Mouse (Mus musculus) monocyte, adult 5-6 weeks (primary cell): Measurements from ENCODE around the gene Pdcl. TPM values are rescaled to one million over a fixed set of nuclear protein-coding genes. Genes with fewer than 3 reads are reported as not detected.

Experiments
- ATAC-seq: fragments of 153-309, 156-312 bp; replicated peaks from 2 replicates; pipeline ENCODE4 v1.8.0; 2017; ENCODE audit warnings: mild to moderate bottlenecking; ENCODE audit not compliant: low TSS enrichment, insufficient number of reproducible peaks, severe bottlenecking, poor library complexity, low FRiP score
- total RNA-seq: library from RNA; stranded (forward); fragments of 200-1000, 200-491, 200-594 nt; gene quantifications from 3 replicates; pipeline ENCODE4 v1.2.3, GENCODE M21; 2017

Gene Pdcl
- total RNA-seq = 71.6 to 76.0 TPM (median 75.3 TPM) in 3 replicates

DNA sequence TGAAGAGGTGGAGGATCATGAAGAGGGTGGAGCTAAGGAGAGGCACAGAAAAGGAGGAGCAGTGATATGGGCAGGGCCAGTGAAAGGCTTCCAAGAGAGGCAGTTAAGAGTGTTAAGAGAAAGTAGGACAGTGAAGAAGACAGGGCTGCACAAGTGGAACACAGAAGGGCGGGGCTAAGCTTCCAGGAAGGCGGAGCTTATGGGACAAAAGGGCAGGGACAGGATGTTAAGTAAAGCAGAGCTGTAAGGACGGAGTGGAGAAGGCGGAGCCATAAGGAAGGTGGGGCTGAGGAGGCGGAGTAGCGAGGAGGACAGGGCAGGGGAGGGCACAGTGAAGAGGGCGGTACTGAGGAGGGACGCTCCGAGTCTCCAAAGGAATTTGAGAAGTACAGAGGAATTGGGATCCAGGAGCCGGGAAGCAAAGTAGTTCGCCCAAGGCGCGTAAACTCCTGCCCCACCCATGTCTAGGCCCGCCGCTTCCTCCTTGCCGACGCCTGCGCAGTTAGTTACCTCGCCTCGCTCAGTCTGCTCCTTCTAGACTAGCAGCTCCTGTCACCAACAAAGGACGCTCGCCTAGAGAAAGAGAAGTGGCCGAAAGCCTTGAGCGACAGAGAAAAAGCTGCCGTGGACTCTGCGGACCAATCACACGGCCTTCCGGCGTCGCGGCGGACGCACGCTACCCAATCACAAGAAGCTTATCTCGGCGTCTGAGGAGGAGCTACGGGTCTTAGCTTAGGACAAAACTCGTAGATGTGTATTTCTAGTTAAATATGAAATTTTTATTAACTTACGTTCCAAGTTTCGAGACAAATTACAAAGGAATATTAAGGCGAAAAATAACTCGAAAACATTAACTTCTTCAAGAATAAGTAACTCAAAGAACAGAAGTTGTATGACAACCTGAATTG lies at the start of gene Pdcl:
TSS of gene Pdcl (minus strand) at position 700 of the 908 bp plus-strand sequence.
- peak; percentile 94 for ATAC-seq

DNA sequence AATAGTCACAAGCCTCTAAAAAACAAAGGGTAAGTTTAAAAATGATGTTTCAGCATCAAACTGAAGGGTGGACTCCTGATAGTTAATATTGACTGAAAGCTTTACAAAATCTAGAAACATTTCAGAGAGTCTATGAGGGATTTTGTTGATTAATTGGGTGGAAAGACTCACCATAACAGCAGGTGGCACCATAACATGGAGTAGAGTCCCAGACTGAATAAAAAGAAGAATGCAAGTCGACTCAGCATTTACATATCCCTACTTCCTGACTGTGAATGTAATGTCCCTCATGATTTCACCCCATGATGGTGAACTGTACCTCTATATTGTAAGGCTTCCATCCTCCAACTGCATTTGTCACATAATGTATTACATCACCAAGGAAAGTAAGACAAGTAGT lies 36.4 kb upstream of the Pdcl start:
- ATAC-seq = no peak

DNA sequence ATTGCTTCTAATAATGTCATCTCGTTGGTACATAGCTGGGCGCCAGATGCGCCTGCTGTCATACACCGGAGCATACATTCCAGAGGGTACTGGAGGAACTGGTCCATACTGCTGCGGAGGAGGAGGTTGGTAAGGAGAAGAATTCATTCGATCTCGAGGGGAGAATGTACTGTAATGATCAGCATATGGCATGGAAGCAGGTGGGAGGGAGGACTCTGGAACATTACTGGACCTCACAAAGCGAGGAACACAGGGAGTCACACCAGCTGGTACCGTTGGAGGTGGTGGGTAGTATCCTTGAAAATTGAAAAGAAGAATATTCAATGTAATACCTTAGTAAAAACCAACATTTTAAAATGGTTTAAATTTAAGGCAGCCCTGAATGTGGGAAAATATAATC lies 23.8 kb upstream of the Pdcl start:
- 0 out of 2 replicates have a peak, but pooled peaks have one; percentile 13 for ATAC-seq

DNA sequence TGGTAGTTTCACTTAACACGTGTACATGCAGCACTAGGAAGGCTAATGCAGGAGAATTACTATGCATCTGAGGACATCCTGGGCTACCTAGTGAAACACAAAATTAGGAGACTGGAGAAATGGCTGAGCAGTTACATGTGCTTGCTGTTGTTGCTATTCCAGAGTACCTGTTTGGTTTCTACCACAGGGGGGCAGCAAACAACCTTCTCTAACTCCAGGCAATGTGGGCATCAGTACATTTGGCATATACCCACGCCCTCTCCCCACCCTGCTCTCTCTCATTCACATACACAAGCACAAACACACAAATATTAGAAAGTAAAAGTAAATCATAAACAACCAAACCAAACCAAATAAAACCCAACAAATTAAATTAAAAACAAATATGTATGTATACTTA lies 21.1 kb upstream of the Pdcl start:
- peak; percentile 73 for ATAC-seq

DNA sequence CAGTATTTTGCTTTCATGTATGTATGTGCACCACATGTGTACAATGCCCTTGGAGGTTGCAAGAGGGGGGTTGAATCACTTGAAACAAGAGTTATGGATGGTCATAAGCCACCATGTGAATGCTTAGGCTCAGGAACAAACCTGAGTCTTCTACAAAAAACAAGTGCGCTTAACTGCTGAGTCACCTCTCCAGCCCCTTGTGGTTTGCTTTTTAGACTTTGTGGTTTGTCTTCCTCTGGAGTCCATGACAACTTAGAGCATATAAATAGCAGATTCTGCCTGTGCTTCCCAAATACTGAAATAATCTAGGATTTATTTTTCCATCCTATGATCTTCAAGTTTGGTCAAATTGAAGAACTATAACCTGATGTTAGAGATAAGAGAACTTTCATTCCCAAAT lies 16.9 kb upstream of the Pdcl start:
- no peak for ATAC-seq

DNA sequence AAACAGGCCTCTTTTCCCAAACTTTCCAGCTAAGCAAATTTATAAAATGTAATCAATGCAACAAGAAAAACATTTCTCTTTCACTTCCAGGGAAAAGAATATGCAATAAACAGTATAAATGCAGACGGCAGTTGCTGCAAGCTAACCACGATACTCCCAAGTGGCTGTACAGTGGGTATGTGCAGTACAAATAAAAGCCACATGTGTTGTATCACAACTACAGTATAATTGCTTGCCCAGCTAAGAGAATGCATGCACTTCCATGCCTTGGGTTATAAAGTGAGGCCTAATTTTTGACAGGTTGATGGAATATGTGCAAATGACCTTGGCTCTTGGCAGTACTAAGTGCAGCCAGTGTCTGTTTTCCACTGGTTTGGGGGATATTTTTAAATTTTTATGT lies 11.5 kb upstream of the Pdcl start:
- no peak for ATAC-seq

DNA sequence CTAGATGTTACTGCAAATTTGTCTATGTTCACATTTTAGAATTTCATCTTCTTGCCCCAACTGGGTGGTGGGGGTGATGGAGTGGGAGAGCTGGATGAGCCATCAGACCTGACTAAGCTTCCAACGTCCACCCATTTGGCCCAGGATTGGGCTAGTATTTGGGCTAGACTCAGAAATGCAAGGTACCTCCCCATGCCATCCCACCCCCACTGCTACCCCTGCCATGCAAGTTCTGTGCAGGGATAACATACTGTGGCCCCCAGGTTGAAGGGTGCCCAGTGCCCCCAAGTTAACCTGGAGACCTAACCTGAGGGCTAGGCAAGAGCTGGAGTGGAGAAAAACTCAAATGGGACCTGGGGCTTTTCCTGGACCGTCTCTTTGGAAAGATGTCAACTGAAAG lies 776 bp upstream of the Pdcl start:
- ATAC-seq = no peak

DNA sequence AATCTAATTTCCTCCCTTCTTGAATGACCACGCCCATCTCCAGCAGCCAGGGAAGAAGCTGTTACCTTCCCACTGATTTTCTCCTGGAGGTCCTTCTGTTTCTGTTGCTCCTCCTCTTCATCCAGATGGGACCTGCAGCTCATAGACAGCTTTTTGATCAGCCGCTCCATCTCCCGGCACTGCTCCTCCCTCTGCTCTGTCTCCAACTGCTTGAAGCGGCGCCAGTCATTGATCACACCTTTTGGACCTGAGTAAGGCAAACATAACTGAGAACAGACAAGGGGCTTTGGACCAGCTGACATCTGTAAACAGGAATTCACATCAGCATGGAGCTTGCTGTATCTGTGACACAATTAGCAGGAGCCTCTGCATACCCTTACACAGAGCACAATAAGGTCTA lies 3.6 kb downstream of the Pdcl start:
- ATAC-seq = no peak

DNA sequence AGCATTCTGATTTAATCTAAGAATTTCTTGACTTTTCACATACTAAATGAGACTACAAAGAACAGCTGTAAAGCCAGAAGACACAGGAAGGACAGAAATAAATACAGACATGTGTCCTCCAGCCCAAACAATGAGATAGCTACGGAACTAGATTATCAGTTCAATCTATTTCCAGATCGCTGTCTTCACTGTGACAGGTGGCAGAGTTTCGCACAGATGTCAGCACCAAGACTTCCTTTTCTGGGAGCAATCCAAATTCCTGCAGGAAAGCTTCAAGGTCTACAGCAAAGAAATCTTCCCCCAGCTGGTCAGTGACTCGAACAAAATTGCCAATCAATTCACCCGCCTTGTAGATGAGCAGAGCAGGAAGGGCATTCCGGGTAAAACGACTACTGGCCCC lies 7.5 kb downstream of the Pdcl start:
- ATAC-seq = no peak

DNA sequence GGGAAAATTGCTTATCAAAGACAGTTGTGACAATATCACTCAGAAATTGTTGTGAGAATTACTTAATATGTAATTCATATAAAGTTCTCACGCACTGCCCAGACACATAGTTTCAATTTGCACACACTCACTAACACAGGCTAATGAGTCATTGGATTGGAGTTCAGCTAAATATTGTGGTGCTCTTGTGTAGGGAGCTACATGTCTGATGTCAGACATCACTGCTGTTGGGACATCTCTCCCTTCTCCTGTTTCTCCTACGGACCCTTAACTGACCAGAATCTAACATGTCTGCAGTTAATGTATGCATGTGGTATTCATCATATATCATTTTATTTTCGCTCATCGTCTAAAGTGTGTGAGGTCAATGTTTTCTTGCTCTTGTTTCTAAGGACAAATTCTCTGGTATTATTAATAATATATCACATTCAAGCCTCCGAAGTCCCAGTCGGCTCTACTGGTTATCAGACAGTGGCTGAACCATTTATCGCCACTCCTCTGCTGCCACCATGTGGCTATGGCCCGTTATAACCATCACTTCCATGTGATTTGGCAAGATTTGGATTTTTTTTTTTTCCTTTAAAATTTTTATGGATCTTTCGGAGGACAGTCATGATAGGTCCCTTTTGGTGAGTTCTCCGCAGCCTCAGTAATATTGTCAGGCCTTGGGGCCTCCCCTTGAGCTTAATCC lies 20.5 kb downstream of the Pdcl start:
- ATAC-seq = no peak

DNA sequence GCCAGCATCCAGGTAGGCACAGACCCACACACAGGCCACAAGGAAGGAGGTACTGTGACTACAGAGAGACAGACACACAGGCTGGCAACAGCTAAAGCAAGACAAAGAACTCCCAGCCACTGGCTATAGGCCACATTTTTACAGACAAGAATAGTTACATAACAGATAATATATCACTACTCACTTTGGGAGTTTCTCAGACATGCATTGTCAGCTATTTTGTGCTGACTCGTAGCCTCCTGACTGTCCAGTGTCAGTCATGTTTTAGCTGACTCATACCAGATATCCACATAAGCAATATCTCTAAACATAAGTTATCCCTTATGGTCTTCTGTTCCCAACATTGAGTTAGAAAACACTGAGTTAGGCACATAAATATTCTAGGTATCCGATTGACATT lies 25.8 kb downstream of the Pdcl start:
- ATAC-seq = no peak

DNA sequence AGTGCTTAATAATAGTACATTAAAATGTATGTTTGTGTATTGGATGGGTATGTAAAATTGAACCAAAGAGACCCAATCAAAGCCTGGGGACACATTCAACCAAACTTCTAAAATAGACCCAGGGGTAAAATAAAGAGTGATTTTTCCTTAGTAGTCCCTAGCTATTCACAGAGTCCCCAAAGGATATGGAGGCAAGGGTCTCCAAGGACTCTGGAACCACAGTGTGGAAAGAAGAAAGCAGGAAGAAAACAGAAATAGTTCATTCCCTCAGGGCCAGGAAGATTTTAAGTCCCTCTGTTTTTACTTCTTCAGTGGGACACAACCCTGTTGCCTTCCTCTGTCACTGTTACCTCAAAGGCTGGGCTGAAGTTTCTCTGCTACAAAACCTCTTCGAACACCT lies 32.9 kb downstream of the Pdcl start, which contains the start of gene Olfr368:
TSS of gene Olfr368 (plus strand) at position 301 of the 400 bp plus-strand sequence.
- ATAC-seq = no peak

Other genes starting within 250 kb of the Pdcl start
- not detected in 3 replicates for gene Olfr362, start 241.4 kb downstream of the Pdcl start, total RNA-seq
- not detected in 3 replicates for gene Olfr364-ps1, start 220.0 kb downstream of the Pdcl start, total RNA-seq
- not detected in 3 replicates for gene Olfr365, start 171.1 kb downstream of the Pdcl start, total RNA-seq
- not detected in 3 replicates for gene Olfr366, start 147.8 kb downstream of the Pdcl start, total RNA-seq
- not detected in 3 replicates for gene Olfr368, start 32.8 kb downstream of the Pdcl start, total RNA-seq
- 48.1 to 72.0 TPM (median 49.0 TPM) in 3 replicates for gene Rc3h2, start 63.6 kb upstream of the Pdcl start, total RNA-seq
- gene Zbtb26, start 83.8 kb upstream of the Pdcl start, total RNA-seq = 10.5 to 20.5 TPM (median 13.9 TPM) in 3 replicates
- gene Zbtb6, start 83.8 kb upstream of the Pdcl start, total RNA-seq = 34.4 to 36.5 TPM (median 35.6 TPM) in 3 replicates
- gene Rabgap1, start 83.9 kb upstream of the Pdcl start, total RNA-seq = 36.5 to 57.2 TPM (median 42.7 TPM) in 3 replicates
- gene Gpr21, start 157.0 kb upstream of the Pdcl start, total RNA-seq = 0.67 to 3.7 TPM (median 1.1 TPM) in 3 replicates